Mouse (Mus musculus): ENCODE measurements around the gene Egln1. TPM values are rescaled to one million over a fixed set of nuclear protein-coding genes. Genes with fewer than 3 reads are reported as not detected.
A peak's percentile ranks its signal among the peaks of the same experiment; 100 is the strongest.

Gene Egln1
- polyA plus RNA-seq, 1 experiment from 2014 or later: 11.0 TPM

- Histone ChIP-seq H3K4me3 (ENCODE audit: low read length) (no peak overlapping the region), H3K36me3 (ENCODE audit: control insufficient read depth, insufficient read depth, low read length) (0 out of 2 replicates have a peak, but pooled peaks cover 3% of the 10 kb centered on the region), H3K9ac (ENCODE audit: low read depth, low read length) (no peak overlapping the region), H3K4me1 (ENCODE audit: control insufficient read depth, insufficient read depth, low read length) (no peaks in the 10 kb centered on the region; the same call in 1 of the 2 replicates), H3K4me2 (ENCODE audit: low read depth, low read length) (no peak overlapping the region), H3K27ac (ENCODE audit: low read length) (no peak overlapping the region), H3K27me3 (replicated peaks; ENCODE audit: control insufficient read depth, insufficient read depth, low read length) (no peaks in the 10 kb centered on the region), H3K9me3 (ENCODE audit: control insufficient read depth, low read length) (no peaks in the 10 kb centered on the region)
- 94% methylated on average over 7 of the region's 7 CpGs for WGBS
- ATAC-seq: peak; percentile 22
Measured at GRCm38 (mm10) chr8:124872081-124872480, 77.0 kb downstream of the Egln1 start.

GRCm38 (mm10) chr8:124871474-124871873 lies 77.7 kb downstream of the Egln1 start:
- Histone ChIP-seq H3K4me2 (ENCODE audit: low read depth, low read length) (no peak overlapping the region), H3K4me1 (ENCODE audit: control insufficient read depth, insufficient read depth, low read length) (no peaks in the 10 kb centered on the region; the same call in 1 of the 2 replicates), H3K36me3 (ENCODE audit: control insufficient read depth, insufficient read depth, low read length) (0 out of 2 replicates have a peak, but pooled peaks cover 3% of the 10 kb centered on the region), H3K27ac (ENCODE audit: low read length) (no peak overlapping the region), H3K9me3 (ENCODE audit: control insufficient read depth, low read length) (no peaks in the 10 kb centered on the region), H3K9ac (ENCODE audit: low read depth, low read length) (no peak overlapping the region), H3K4me3 (ENCODE audit: low read length) (no peak overlapping the region), H3K27me3 (replicated peaks; ENCODE audit: control insufficient read depth, insufficient read depth, low read length) (no peaks in the 10 kb centered on the region)
- ATAC-seq: peak; percentile 58
- 71% methylated on average over 7 of the region's 7 CpGs for WGBS

GRCm38 (mm10) chr8:124869708-124870107 lies 79.4 kb downstream of the Egln1 start:
- ATAC-seq: no peak
- WGBS: 72% methylated on average over 6 of the region's 6 CpGs
- H3K9ac ChIP-seq (ENCODE audit: low read depth, low read length): no peak overlapping the region
- 0 out of 2 replicates have a peak, but pooled peaks cover 3% of the 10 kb centered on the region for H3K36me3 ChIP-seq (ENCODE audit: control insufficient read depth, insufficient read depth, low read length)
- H3K27ac ChIP-seq (ENCODE audit: low read length): no peak overlapping the region
- H3K4me2 ChIP-seq (ENCODE audit: low read depth, low read length): no peak overlapping the region
- H3K4me1 ChIP-seq (ENCODE audit: control insufficient read depth, insufficient read depth, low read length): peaks cover 6% of the 10 kb centered on the region; the same call in 1 of the 2 replicates
- no peaks in the 10 kb centered on the region for H3K9me3 ChIP-seq (ENCODE audit: control insufficient read depth, low read length)
- H3K27me3 ChIP-seq (replicated peaks; ENCODE audit: control insufficient read depth, insufficient read depth, low read length): no peaks in the 10 kb centered on the region
- H3K4me3 ChIP-seq (ENCODE audit: low read length): no peak overlapping the region

- H3K27ac ChIP-seq (ENCODE audit: low read length): no peak overlapping the region
- no peaks in the 10 kb centered on the region for H3K9me3 ChIP-seq (ENCODE audit: control insufficient read depth, low read length)
- no peak overlapping the region for H3K4me3 ChIP-seq (ENCODE audit: low read length)
- no peak for ATAC-seq
- no peaks in the 10 kb centered on the region for H3K27me3 ChIP-seq (replicated peaks; ENCODE audit: control insufficient read depth, insufficient read depth, low read length)
- peaks cover 11% of the 10 kb centered on the region; the same call in 1 of the 2 replicates for H3K4me1 ChIP-seq (ENCODE audit: control insufficient read depth, insufficient read depth, low read length)
- no peak overlapping the region for H3K4me2 ChIP-seq (ENCODE audit: low read depth, low read length)
- H3K9ac ChIP-seq (ENCODE audit: low read depth, low read length): no peak overlapping the region
- 52% methylated on average over 2 of the region's 2 CpGs for WGBS
- 0 out of 2 replicates have a peak, but pooled peaks cover 3% of the 10 kb centered on the region for H3K36me3 ChIP-seq (ENCODE audit: control insufficient read depth, insufficient read depth, low read length)
Measured at GRCm38 (mm10) chr8:124867126-124867525, 82.0 kb downstream of the Egln1 start.

GRCm38 (mm10) chr8:124866669-124867068 lies 82.5 kb downstream of the Egln1 start:
- Histone ChIP-seq H3K9ac (ENCODE audit: low read depth, low read length) (no peak overlapping the region), H3K36me3 (ENCODE audit: control insufficient read depth, insufficient read depth, low read length) (no peaks in the 10 kb centered on the region), H3K4me3 (ENCODE audit: low read length) (no peak overlapping the region), H3K4me1 (ENCODE audit: control insufficient read depth, insufficient read depth, low read length) (peaks cover 13% of the 10 kb centered on the region; the same call in 1 of the 2 replicates), H3K27ac (ENCODE audit: low read length) (no peak overlapping the region), H3K4me2 (ENCODE audit: low read depth, low read length) (no peak overlapping the region), H3K27me3 (replicated peaks; ENCODE audit: control insufficient read depth, insufficient read depth, low read length) (no peaks in the 10 kb centered on the region), H3K9me3 (ENCODE audit: control insufficient read depth, low read length) (no peaks in the 10 kb centered on the region)
- WGBS: 75% methylated on average over 3 of the region's 3 CpGs
- no peak for ATAC-seq

GRCm38 (mm10) chr8:124863729-124864128 lies 85.4 kb downstream of the Egln1 start:
- H3K4me3 ChIP-seq (ENCODE audit: low read length): peak overlapping the region; percentile 79
- no peaks in the 10 kb centered on the region for H3K9me3 ChIP-seq (ENCODE audit: control insufficient read depth, low read length)
- peak overlapping the region; percentile 94 for H3K9ac ChIP-seq (ENCODE audit: low read depth, low read length)
- peaks cover 11% of the 10 kb centered on the region for H3K36me3 ChIP-seq (ENCODE audit: control insufficient read depth, insufficient read depth, low read length)
- H3K27me3 ChIP-seq (replicated peaks; ENCODE audit: control insufficient read depth, insufficient read depth, low read length): no peaks in the 10 kb centered on the region
- H3K27ac ChIP-seq (ENCODE audit: low read length): peak overlapping the region; percentile 89; the same call in 1 of the 2 replicates
- H3K4me1 ChIP-seq (ENCODE audit: control insufficient read depth, insufficient read depth, low read length): peaks cover 16% of the 10 kb centered on the region; the same call in 1 of the 2 replicates
- ATAC-seq: no peak
- WGBS: 9% methylated on average over 8 of the region's 8 CpGs
- peak overlapping the region; percentile 77 for H3K4me2 ChIP-seq (ENCODE audit: low read depth, low read length)

GRCm38 (mm10) chr8:124863163-124863677 lies 85.9 kb downstream of the Egln1 start:
- Histone ChIP-seq H3K4me2 (ENCODE audit: low read depth, low read length) (peak overlapping the region; percentile 77), H3K9me3 (ENCODE audit: control insufficient read depth, low read length) (no peaks in the 10 kb centered on the region), H3K9ac (ENCODE audit: low read depth, low read length) (peak overlapping the region; percentile 94), H3K27me3 (replicated peaks; ENCODE audit: control insufficient read depth, insufficient read depth, low read length) (no peaks in the 10 kb centered on the region), H3K4me3 (ENCODE audit: low read length) (peak overlapping the region; percentile 79), H3K4me1 (ENCODE audit: control insufficient read depth, insufficient read depth, low read length) (peaks cover 16% of the 10 kb centered on the region; the same call in 1 of the 2 replicates), H3K36me3 (ENCODE audit: control insufficient read depth, insufficient read depth, low read length) (peaks cover 15% of the 10 kb centered on the region), H3K27ac (ENCODE audit: low read length) (peak overlapping the region; percentile 89)
- no peak; the same call in 1 of the 2 replicates for ATAC-seq
- WGBS: under 1% methylated on average over 33 of the region's 33 CpGs

- ATAC-seq: peak; percentile 98
- H3K4me3 ChIP-seq (ENCODE audit: low read length): peak within 1 kb of the TSS; percentile 79
Measured at GRCm38 (mm10) chr8:124862321-124863162, 86.6 kb downstream of the Egln1 start, which contains the start of the genes Gnpat and 2810004N23Rik. Gene Gnpat, plus strand, starts transcription at chr8:124863033. Gene 2810004N23Rik, minus strand, starts transcription at chr8:124863120.

GRCm38 (mm10) chr8:124860188-124860587 lies 88.9 kb downstream of the Egln1 start:
- no peak overlapping the region for H3K27ac ChIP-seq (ENCODE audit: low read length)
- peaks cover 39% of the 10 kb centered on the region for H3K36me3 ChIP-seq (ENCODE audit: control insufficient read depth, insufficient read depth, low read length)
- WGBS: 95% methylated on average over 3 of the region's 3 CpGs
- no peaks in the 10 kb centered on the region for H3K27me3 ChIP-seq (replicated peaks; ENCODE audit: control insufficient read depth, insufficient read depth, low read length)
- H3K4me2 ChIP-seq (ENCODE audit: low read depth, low read length): no peak overlapping the region
- no peak for ATAC-seq
- H3K4me3 ChIP-seq (ENCODE audit: low read length): no peak overlapping the region
- H3K9me3 ChIP-seq (ENCODE audit: control insufficient read depth, low read length): peaks cover 11% of the 10 kb centered on the region
- H3K9ac ChIP-seq (ENCODE audit: low read depth, low read length): no peak overlapping the region
- H3K4me1 ChIP-seq (ENCODE audit: control insufficient read depth, insufficient read depth, low read length): peaks cover 13% of the 10 kb centered on the region; the same call in 1 of the 2 replicates

More at GRCm38 (mm10) chr8:124862321-124863162, 86.6 kb downstream of the Egln1 start, which contains the start of the genes Gnpat and 2810004N23Rik:
- Histone ChIP-seq H3K4me2 (ENCODE audit: low read depth, low read length) (peak within 1 kb of the TSS; percentile 77), H3K9me3 (ENCODE audit: control insufficient read depth, low read length) (no peaks in the 10 kb centered on the region; the same call in 1 of the 2 replicates), H3K4me1 (ENCODE audit: control insufficient read depth, insufficient read depth, low read length) (peaks cover 16% of the 10 kb centered on the region; the same call in 1 of the 2 replicates), H3K9ac (ENCODE audit: low read depth, low read length) (peak within 1 kb of the TSS; percentile 94), H3K27ac (ENCODE audit: low read length) (peak within 1 kb of the TSS; percentile 89), H3K36me3 (ENCODE audit: control insufficient read depth, insufficient read depth, low read length) (peaks cover 21% of the 10 kb centered on the region), H3K27me3 (replicated peaks; ENCODE audit: control insufficient read depth, insufficient read depth, low read length) (no peaks in the 10 kb centered on the region)
- WGBS: under 1% methylated on average over 55 of the region's 55 CpGs

Measured in intestine, embryonic 16.5 days (tissue).